Mouse (Mus musculus): Measurements from ENCODE around the gene Smdt1. TPM values are rescaled to one million over a fixed set of nuclear protein-coding genes. Genes with fewer than 3 reads are reported as not detected.

The Smdt1 gene
- polyA plus RNA-seq, 1 experiment = 481 TPM

Small RNA genes within 50 kb of the gene (microRNA-seq; reads per million reads assigned to microRNA genes)
- not detected for gene Mir7684 (ENCODE audit: borderline microRNAs expressed)

Other genes with a start within 250 kb of the Smdt1 start
- gene Ccdc134, start 211.0 kb upstream of the Smdt1 start, polyA plus RNA-seq (2012; fragmentation: generic; extraction: Trizol) = 20.2 TPM
- gene Srebf2, start 191.8 kb upstream of the Smdt1 start, polyA plus RNA-seq (2012; fragmentation: generic; extraction: Trizol) = 180 TPM
- 0.06 TPM for gene Shisa8, start 126.1 kb upstream of the Smdt1 start, polyA plus RNA-seq (2012; fragmentation: generic; extraction: Trizol)
- gene Tnfrsf13c, start 114.6 kb upstream of the Smdt1 start, polyA plus RNA-seq (2012; fragmentation: generic; extraction: Trizol) = 0.16 TPM
- 46.3 TPM for gene Cenpm, start 94.2 kb upstream of the Smdt1 start, polyA plus RNA-seq (2012; fragmentation: generic; extraction: Trizol)
- not detected for gene 1500009C09Rik, start 86.6 kb upstream of the Smdt1 start, polyA plus RNA-seq (2012; fragmentation: generic; extraction: Trizol)
- gene Sept3, start 64.1 kb upstream of the Smdt1 start, polyA plus RNA-seq (2012; fragmentation: generic; extraction: Trizol) = 0.06 TPM
- not detected for gene Wbp2nl, start 40.0 kb upstream of the Smdt1 start, polyA plus RNA-seq (2012; fragmentation: generic; extraction: Trizol)
- gene Naga, start within 50 bp of the Smdt1 start, polyA plus RNA-seq (2012; fragmentation: generic; extraction: Trizol) = 20.9 TPM
- gene Pheta2, start within 50 bp of the Smdt1 start, polyA plus RNA-seq (2012; fragmentation: generic; extraction: Trizol) = 0.02 TPM
- gene Ndufa6, start 15.4 kb downstream of the Smdt1 start, polyA plus RNA-seq (2012; fragmentation: generic; extraction: Trizol) = 385 TPM
- gene Cyp2d22, start 41.3 kb downstream of the Smdt1 start, polyA plus RNA-seq (2012; fragmentation: generic; extraction: Trizol) = 0.06 TPM
- gene Cyp2d11, start 55.1 kb downstream of the Smdt1 start, polyA plus RNA-seq (2012; fragmentation: generic; extraction: Trizol) = not detected
- not detected for gene Cyp2d10, start 68.2 kb downstream of the Smdt1 start, polyA plus RNA-seq (2012; fragmentation: generic; extraction: Trizol)
- not detected for gene Cyp2d9, start 94.5 kb downstream of the Smdt1 start, polyA plus RNA-seq (2012; fragmentation: generic; extraction: Trizol)
- not detected for gene Cyp2d12, start 216.1 kb downstream of the Smdt1 start, polyA plus RNA-seq (2012; fragmentation: generic; extraction: Trizol)

All from C2C12 (cell line).